Mouse (Mus musculus) induced T-regulatory cell, adult 2 months (primary cell): ENCODE measurements around the gene D130043K22Rik.
A peak's percentile ranks its signal among the peaks of the same experiment; 100 is the strongest.

Source experiments
- DNase-seq: peaks from one replicate; pipeline ENCODE4 v3.0.0-alpha.2; 2012; ENCODE audit warnings: low read depth

The D130043K22Rik gene

DNA sequence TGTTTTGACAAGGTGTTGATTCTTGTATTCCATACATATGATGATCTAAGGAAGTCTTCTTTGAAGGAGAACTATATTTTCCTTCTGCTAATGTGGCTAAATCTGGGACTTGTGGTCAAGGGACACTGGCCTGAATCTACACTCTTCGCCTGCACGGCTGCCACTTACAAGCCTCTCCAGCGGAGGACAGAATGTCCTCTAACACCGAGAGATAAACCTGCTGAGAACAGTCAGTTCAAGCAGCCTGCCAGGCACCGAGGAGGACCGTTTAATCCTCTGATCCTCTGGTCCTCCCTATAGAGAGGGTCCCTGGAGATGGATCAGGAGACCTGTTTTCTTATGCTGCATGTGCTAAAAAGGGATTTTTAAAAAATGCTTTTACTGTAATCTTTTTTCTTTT lies 58.5 kb downstream of the D130043K22Rik start:
- DNase-seq: no peak

- no peak for DNase-seq
These were observed 60.5 kb downstream of the D130043K22Rik start for GRCm38 (mm10) chr13:24905422-24905821.

- no peak for DNase-seq
These were observed 62.1 kb downstream of the D130043K22Rik start for GRCm38 (mm10) chr13:24906831-24907570.

DNA sequence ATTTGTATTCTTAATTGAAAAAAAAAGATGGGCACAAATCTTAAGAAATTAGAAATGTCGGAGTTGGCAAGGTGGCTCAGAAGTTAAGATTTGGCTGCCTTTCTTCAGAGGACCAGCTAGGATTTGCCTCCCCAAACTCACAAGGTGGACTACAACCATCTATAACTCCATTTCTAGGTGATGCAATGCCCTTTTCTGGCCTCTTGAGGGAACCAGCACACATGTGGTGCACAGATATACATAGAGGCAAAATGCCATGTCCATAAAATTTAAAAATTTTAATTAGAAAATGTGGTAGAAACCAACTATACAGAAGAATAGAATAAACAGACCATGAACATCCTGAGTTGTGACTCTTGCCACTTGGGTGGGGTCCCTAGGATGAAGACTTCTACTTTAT lies 64.2 kb downstream of the D130043K22Rik start:
- DNase-seq: peak; percentile 21

DNA sequence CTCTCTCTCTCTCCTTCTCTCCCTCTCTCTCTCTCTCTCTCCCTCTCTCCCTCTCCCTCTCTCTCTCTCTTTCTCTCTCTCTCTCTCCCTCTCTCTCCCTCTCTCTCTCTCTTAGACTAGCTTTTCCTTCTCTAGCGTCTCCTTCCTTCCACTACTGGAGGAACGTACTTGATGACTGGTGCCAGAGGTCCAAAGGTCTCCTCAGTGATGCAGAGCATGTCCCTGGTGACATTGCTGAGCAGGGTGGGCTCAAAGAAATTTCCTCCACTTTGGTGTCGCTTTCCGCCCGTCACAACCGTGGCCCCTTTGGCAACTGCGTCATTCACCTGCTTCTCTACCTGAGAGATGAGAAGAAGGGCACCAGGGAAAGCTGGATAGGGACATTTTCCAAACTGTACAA lies 68.6 kb downstream of the D130043K22Rik start:
- DNase-seq: no peak

DNA sequence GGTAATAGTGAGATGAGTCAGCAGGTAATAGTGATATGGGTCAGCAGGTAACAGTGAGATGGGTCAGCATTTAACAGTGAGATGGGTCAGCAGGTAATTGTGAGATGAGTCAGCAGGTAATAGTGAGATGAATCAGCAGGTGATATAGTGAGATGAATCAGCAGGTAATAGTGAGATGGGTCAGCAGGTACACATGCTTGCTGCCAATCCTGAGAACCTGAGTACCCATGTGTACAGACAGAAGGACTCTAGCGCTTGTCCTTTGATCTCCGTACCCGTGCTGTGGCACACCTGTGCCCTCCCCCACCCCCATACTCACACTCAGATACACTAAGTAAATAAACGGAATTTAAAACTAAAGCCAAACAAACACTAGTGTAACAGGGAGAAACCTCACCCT lies 70.0 kb downstream of the D130043K22Rik start:
- no peak for DNase-seq

GRCm38 (mm10) chr13:24915831-24916230 lies 70.9 kb downstream of the D130043K22Rik start:
- no peak for DNase-seq

DNA sequence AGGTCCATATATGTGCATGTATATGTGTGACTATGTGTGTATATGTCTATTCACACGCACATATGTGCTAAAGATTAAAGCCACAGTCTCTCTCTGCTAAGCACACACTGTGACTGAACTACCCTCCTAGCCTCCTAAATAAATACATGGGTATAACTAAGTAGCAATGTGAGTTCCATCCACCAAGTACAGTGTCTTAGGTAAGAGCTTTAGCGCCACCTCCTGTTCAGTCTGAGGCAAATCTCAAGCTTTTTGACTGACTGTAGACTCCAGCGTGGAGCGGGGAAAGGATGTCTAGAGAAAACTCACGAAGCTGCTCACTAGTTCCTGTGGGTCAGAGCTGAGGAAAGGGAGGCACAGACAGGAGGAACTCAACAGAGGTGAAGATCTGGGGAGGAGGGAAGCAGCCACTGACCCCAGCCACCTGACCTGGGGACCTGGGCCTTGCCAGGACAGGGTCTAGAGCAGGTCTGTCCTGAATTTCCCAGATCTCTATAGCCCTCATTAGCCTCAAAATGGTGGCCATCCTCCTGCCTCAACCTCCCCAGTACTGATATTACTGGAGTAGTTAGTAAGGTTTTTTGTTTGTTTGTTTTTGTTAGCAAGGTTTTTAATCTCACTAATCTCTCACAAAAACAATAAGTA lies 75.5 kb downstream of the D130043K22Rik start:
- peak; percentile 88 for DNase-seq

DNA sequence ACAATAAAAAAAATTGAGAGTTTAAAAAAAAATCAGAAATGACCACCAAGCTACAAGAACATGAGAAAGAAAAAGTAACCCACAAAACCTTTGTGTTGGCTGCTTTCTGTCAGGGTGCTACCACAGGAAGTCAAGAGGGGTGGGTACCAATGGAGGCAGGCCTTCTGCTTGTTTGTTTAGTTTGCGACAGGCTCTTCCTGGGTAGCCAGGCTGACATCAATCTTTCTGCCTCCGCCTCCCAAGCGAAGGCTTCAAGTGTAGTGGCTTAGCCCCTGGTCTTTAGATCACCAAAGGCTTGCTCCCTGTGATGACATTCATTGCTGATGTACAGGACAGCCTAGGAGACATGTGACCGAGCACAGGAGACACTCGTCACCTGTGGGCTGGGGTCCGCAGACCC lies 76.3 kb downstream of the D130043K22Rik start:
- DNase-seq: peak; percentile 77

GRCm38 (mm10) chr13:24923991-24924390 lies 79.1 kb downstream of the D130043K22Rik start:
- no peak for DNase-seq

- no peak for DNase-seq
These were observed 85.7 kb downstream of the D130043K22Rik start for GRCm38 (mm10) chr13:24930591-24930990.

- DNase-seq: no peak
These were observed 88.3 kb downstream of the D130043K22Rik start for GRCm38 (mm10) chr13:24933199-24933598.

DNA sequence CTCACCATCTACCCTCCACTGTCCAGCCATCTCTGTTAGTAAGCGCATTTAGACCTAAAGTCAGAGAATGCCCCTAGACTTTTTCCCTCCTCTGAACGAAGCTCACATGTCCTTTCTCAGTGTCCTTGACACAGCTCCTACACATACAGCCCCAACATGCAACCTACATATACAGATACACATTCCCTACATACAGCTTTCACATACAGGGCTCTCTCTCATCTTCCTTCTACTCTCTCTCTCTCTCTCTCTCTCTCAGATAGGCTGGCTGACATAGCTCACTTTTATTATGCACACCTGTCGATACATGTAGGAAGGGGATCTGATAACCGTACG lies 91.8 kb downstream of the D130043K22Rik start:
- no peak for DNase-seq

DNA sequence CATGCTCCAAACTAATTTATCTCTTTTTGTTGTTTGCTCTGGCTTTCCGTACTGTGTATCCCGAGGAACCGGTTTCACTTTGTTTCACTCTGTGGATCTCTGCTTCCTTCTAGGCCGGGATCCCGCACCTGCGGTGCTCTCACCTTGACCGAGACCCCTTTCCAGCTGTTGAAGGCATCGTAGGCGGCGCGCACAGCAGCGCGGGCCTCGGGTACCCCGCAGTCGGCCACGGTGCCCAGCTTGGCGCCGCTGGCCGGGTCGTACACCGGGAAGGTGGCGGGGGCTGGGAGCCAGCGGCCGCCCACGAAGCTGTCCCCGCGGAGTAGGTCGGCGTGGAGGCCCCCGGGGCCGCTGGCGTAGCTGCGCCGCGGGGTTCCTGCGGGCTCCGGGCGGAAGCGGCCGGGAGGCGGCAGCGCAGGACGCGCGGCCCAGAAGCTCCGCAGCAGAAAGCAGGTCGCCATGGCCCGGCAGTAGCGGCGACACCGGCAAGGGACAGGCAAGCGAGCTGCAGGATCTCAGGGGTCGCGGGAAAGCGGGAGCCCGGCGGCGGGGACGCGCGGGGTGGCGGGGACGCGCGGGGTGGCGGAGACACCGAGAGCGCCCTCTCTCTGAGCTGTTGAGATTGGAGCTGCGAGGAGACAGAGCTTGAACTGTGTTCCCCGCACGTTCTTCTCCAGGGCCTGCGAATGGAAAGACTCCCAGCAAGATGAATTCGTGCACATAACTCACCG lies 92.3 kb downstream of the D130043K22Rik start, which contains the start of gene Aldh5a1:
Gene Aldh5a1, minus strand, starts transcription at position 554 of the 731 bp plus-strand sequence.
- peak; percentile 74 for DNase-seq

GRCm38 (mm10) chr13:24937839-24938166 lies 92.9 kb downstream of the D130043K22Rik start:
- no peak for DNase-seq

GRCm38 (mm10) chr13:24938683-24939082 lies 93.7 kb downstream of the D130043K22Rik start:
- peak; percentile 88 for DNase-seq

DNA sequence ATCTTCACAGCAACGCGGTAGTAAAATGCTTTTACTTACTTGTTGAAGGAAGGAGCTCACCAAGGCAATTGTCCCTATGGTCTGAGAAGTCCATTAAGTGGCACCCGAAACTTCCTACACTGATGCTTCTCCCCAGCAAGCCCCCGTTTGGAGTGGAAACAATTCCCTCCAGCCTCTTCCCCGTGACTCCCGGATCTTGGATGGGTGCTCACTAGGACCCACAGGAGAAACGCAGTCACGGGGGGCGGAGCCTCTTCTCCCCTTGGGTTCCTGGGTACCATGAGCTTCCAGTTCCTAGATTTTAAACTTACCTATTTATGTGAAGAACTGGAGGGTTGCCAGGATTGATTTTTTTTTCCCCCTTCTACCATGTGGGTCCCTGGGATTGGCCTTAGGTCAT lies 94.5 kb downstream of the D130043K22Rik start:
- DNase-seq: no peak

DNA sequence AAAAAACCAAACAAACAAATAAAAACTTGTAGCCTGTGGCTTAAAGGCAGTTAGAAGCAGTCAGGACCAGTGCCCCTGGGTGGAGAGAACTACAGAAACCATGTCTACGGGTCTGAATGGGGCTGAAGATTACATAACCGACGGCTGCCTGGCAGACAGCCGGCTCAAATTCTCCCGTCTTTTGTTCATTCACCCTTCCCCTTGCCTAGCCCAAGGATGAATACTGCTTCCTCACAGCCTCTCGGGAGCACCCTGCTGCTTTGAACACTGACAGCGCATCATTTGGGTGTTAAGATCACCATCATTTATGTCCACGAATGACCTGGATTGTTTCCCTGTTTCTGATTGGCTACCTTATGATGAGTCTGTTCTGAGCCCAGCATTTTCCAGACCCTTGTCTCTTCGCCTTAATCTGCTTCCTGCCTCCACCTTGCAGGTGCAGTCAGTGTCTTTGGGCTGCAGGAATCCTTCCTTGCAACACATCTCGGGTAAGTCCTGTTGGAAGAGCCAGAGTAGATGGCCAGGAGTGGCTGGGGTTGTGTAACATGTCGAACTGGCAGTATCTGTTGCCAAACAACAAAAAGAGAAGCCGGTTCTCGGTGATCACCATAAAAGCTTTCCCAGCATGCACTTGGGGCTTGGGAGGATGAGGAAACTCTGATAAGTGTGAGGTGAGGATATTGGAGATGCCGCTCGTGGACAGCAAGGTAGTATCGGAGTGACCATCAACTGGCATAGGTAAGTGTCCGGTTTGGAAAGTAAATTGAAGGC lies 97.8 kb downstream of the D130043K22Rik start, which contains the start of gene Gpld1:
Gene Gpld1, plus strand, starts transcription at position 641 of the 771 bp plus-strand sequence.
- no peak for DNase-seq

- no peak for DNase-seq
These were observed 98.4 kb downstream of the D130043K22Rik start for GRCm38 (mm10) chr13:24943303-24943702.

- DNase-seq: no peak
These were observed 100.6 kb downstream of the D130043K22Rik start for GRCm38 (mm10) chr13:24945567-24945966.

DNA sequence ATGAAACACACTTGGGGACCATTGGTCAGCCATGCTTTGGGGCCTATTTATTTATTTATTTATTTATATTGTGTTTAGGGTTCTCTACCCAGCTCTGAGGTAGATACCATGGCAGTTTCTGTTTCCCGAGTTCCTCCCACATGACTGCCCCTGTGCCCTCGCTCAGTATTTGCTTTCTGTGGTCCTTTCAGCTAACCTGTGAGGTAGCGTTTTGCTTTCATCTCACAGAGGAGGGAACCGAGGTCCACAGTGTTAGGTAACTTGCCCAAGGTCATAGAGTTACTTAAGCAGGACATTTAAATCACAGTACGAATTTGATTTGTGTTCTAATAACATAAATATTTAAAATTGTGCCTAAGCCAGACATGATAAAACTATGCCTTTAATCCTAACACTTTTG lies 102.2 kb downstream of the D130043K22Rik start:
- no peak for DNase-seq

- DNase-seq: peak; percentile 48
These were observed 103.9 kb downstream of the D130043K22Rik start for GRCm38 (mm10) chr13:24948870-24949269.
